9 mouse cellular contexts compared by ENCODE assay signal in the genomic region with DNA sequence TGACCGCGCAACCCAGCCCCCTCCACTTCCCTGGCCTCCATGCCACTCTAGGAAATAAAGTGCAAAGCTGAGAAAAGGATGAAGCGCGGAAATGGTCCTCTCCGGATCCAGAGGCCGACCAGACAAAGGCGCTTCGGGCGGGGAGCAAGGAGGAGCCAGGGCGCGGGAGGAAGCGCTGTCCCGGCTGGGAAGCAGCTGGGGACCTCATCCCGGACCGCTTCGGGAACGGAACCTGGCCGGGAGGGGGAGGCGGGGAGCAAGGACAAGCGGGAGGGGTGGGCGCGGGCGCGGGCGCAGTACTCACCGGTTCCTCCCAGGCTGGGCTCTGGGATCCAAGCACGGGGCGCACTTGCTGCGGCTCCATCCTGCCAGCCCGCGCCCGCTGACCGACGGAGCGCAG. TPM values are rescaled to one million over a fixed set of nuclear protein-coding genes. Genes with fewer than 3 reads are reported as not detected.
DNase-seq lines count a peak whose midpoint lies in the region; ATAC-seq and TF ChIP-seq lines count a peak whose summit lies in the region.
"Not testable (repeated sequence)": the region's sequence is repeated elsewhere in the genome, so short reads cannot be mapped to it uniquely, and the experiment has no call there.
"Had no signal": no experiment of that assay in that cellular context is flagged by ENCODE, and none has a peak within 500 bp of the region (broad histone marks: within the 10 kb centered on the region; RNA-seq: fewer than 3 reads in every experiment).

A gene (minus strand): TSS at position 389 of the 400 bp plus-strand sequence.

- DNase-seq in cerebellum, adult 11-12 months, result peak; percentile 3
- DNase-seq in forebrain, embryonic 14.5 days (ENCODE audit: low spot score); hindbrain, postnatal 0 days (ENCODE audit: low spot score): not testable (repeated sequence)
- peak; percentile 13 to 25 for DNase-seq in layer of hippocampus, postnatal 10 days (ENCODE audit: low spot score in 2 of 2)
- peak; percentile 2 for DNase-seq in thymus, adult 18-20 months

- H3K36me3 ChIP-seq in forebrain, embryonic 14.5 days (ENCODE audit: control insufficient read depth, insufficient read depth, low read length); heart, embryonic 12.5 days; hindbrain, postnatal 0 days (ENCODE audit: insufficient read depth, low read length); liver, embryonic 15.5 days (replicated peaks); neural tube, embryonic 13.5 days: not testable (repeated sequence)

- H3K9me3 ChIP-seq in forebrain, embryonic 14.5 days (replicated peaks; ENCODE audit: control insufficient read depth, low read length); heart, embryonic 12.5 days (replicated peaks); hindbrain, postnatal 0 days (ENCODE audit: low read length); liver, embryonic 15.5 days (replicated peaks); neural tube, embryonic 13.5 days: not testable (repeated sequence)

- not testable (repeated sequence) for H3K4me1 ChIP-seq in forebrain, embryonic 14.5 days (ENCODE audit: control insufficient read depth, insufficient read depth, low read length); heart, embryonic 12.5 days (replicated peaks); hindbrain, postnatal 0 days (ENCODE audit: insufficient read depth, low read length); liver, embryonic 15.5 days (replicated peaks); neural tube, embryonic 13.5 days (replicated peaks)

- peak within 1 kb of the TSS; percentile 43 for H3K4me3 ChIP-seq in forebrain, embryonic 14.5 days (ENCODE audit: low read depth, low read length)
- peak within 1 kb of the TSS; percentile 63 for H3K4me3 ChIP-seq in heart, embryonic 12.5 days
- H3K4me3 ChIP-seq in hindbrain, postnatal 0 days (ENCODE audit: low read length), result peak within 1 kb of the TSS; percentile 44
- 0 out of 2 replicates have a peak within 1 kb of the TSS, but pooled peaks have one; percentile 5 for H3K4me3 ChIP-seq in liver, embryonic 15.5 days (replicated peaks)
- peak within 1 kb of the TSS; percentile 52 for H3K4me3 ChIP-seq in neural tube, embryonic 13.5 days

- peak within 1 kb of the TSS; percentile 69 for H3K9ac ChIP-seq in forebrain, embryonic 14.5 days (ENCODE audit: low read length)
- H3K9ac ChIP-seq in heart, embryonic 12.5 days, result peak within 1 kb of the TSS; percentile 68
- peak within 1 kb of the TSS; percentile 56 for H3K9ac ChIP-seq in hindbrain, postnatal 0 days (replicated peaks; ENCODE audit: low read length)
- H3K9ac ChIP-seq in liver, embryonic 15.5 days, result not testable (repeated sequence)
- peak within 1 kb of the TSS; percentile 77 for H3K9ac ChIP-seq in neural tube, embryonic 13.5 days

- WGBS in forebrain, embryonic 14.5 days, result 0% methylated on average over 8 of the region's 35 CpGs
- under 1% methylated on average over 16 of the region's 35 CpGs for WGBS in heart, embryonic 12.5 days
- WGBS in hindbrain, postnatal 0 days, result 0% methylated on average over 2 of the region's 35 CpGs
- 0% methylated on average over 17 of the region's 35 CpGs for WGBS in liver, embryonic 15.5 days (ENCODE audit: insufficient replicate concordance)
- 0% methylated on average over 7 of the region's 35 CpGs for WGBS in neural tube, embryonic 13.5 days

- H3K27me3 ChIP-seq in forebrain, embryonic 14.5 days (replicated peaks; ENCODE audit: control insufficient read depth, insufficient read depth, low read length); heart, embryonic 12.5 days (replicated peaks); hindbrain, postnatal 0 days (ENCODE audit: insufficient read depth, low read length); liver, embryonic 15.5 days; neural tube, embryonic 13.5 days: not testable (repeated sequence)

- ATAC-seq in forebrain, embryonic 14.5 days; heart, embryonic 12.5 days (ENCODE audit: insufficient number of reproducible peaks, low FRiP score); hindbrain, postnatal 0 days; liver, embryonic 15.5 days (ENCODE audit: insufficient read depth); neural tube, embryonic 13.5 days (ENCODE audit: low read depth): not testable (repeated sequence)

- not testable (repeated sequence) for TF ChIP-seq CTCF in hindbrain, postnatal 0 days (IDR thresholded peaks at IDR 0.05; ENCODE audit: low read depth)

- H3K27ac ChIP-seq in forebrain, embryonic 14.5 days (ENCODE audit: low read depth, low read length); heart, embryonic 12.5 days (ENCODE audit: poor library complexity, severe bottlenecking); liver, embryonic 15.5 days (replicated peaks): not testable (repeated sequence)
- H3K27ac ChIP-seq in hindbrain, postnatal 0 days, result peak within 1 kb of the TSS; percentile 74
- peak within 1 kb of the TSS; percentile 70; the same call in 1 of the 2 replicates for H3K27ac ChIP-seq in neural tube, embryonic 13.5 days (replicated peaks)

- H3K4me2 ChIP-seq in forebrain, embryonic 14.5 days (ENCODE audit: low read length), result peak within 1 kb of the TSS; percentile 52
- peak within 1 kb of the TSS; percentile 71 for H3K4me2 ChIP-seq in heart, embryonic 12.5 days
- H3K4me2 ChIP-seq in hindbrain, postnatal 0 days (ENCODE audit: low read depth, low read length), result peak within 1 kb of the TSS; percentile 51
- peak within 1 kb of the TSS; percentile 42; the same call in 1 of the 2 replicates for H3K4me2 ChIP-seq in liver, embryonic 15.5 days
- peak within 1 kb of the TSS; percentile 62 for H3K4me2 ChIP-seq in neural tube, embryonic 13.5 days

RNA-seq across cellular contexts. Expression of the gene that starts here (rescaled TPM):
- polyA plus RNA-seq in forebrain, embryonic 14.5 days (2014; fragmentation: Nextera tagmentation; extraction: Ambion mirVana), result 4.1 and 4.6 TPM in 2 replicates
- 2.4 TPM in 2 replicates for polyA plus RNA-seq in heart, embryonic 12.5 days (2016; fragmentation: Nextera tagmentation; extraction: Ambion mirVana)
- total RNA-seq in hindbrain, postnatal 0 days (2014; rRNA removed), result 5.6 and 6.0 TPM in 2 replicates
- polyA plus RNA-seq in hindbrain, postnatal 0 days (2015; fragmentation: Nextera tagmentation; extraction: Ambion mirVana), result 7.4 and 8.4 TPM in 2 replicates
- 1 to 10 TPM; 1.4 to 1.5 TPM for total RNA-seq in layer of hippocampus, postnatal 10 days (2021)
- polyA plus RNA-seq in liver, embryonic 15.5 days (2015; fragmentation: Nextera tagmentation; extraction: Ambion mirVana), result not detected in 2 replicates
- polyA plus RNA-seq in neural tube, embryonic 13.5 days (2015; fragmentation: Nextera tagmentation; extraction: Ambion mirVana), result 4.2 and 5.1 TPM in 2 replicates
- total RNA-seq: gastrocnemius, adult 8-10 months had no signal

Comparison
In these comparisons a context has a peak if more than half of its experiments do, and no peak if none do; other contexts are left out.
1. H3K4me3 ChIP-seq: peak in every context shown above with its lines; median percentile 63 in heart, embryonic 12.5 days; 52 in neural tube, embryonic 13.5 days; 44 in hindbrain, postnatal 0 days; 43 in forebrain, embryonic 14.5 days; 5 in liver, embryonic 15.5 days.